Mouse (Mus musculus) splenic B cell, adult 2 months (primary cell): ENCODE results near the gene Adar.

Experiments used
- DNase-seq: peaks from one replicate; pipeline ENCODE4 v3.0.0-alpha.2; 2011; ENCODE audit warnings: low read depth, low spot score
- H3K27me3 ChIP-seq: 2 replicates; pipeline ENCODE4 v1.6.1; 2012; ENCODE audit warnings: mild to moderate bottlenecking, low read length, moderate library complexity, mixed read lengths; ENCODE audit not compliant: control insufficient read depth, poor library complexity, insufficient read depth, severe bottlenecking
- H3K36me3 ChIP-seq: 2 replicates; pipeline ENCODE4 v1.6.1; 2012; ENCODE audit warnings: mild to moderate bottlenecking, low read length, moderate library complexity, mixed read lengths; ENCODE audit not compliant: control insufficient read depth, poor library complexity, insufficient read depth, severe bottlenecking

Gene Adar

DNA sequence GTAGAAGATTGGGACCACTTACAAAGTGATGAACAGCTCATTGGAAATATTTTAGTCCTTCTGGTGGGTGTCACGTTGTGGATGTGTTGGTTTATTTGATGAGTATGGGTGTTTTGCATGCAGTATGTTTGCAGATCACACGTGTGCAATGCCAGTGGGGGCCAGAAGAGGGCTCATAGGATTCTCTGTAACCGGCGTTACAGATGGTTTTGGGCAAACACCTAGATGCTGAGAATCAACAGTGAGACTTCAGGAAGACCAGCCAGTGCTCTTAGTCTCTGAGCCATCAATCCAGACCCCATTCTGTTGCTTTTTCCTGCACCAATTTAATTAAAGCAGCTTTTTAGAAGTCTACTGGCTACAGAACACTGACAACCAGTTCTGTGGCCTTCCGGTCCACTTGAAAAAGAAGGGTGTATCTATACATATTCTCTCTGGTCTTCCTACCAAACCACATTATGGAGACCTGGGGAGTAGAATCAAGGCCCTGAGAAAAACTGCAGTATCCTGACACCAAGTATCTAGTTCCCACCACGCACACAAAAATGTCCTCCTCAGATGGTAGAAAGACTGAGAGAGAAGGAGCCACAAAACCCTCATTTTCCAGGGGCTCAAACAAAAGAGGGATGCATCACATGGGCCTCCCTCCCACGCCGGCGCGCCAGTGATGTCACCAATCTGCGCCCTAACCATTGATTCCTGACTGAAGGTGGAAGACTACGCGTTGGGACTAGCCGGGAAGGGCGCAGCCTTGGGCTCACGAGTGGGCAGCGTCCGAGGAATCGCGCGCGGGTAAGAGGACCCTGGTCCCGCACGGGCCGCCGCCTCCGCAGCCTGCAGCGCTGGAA is at the start of gene Adar:
Adar (plus strand) TSS at position 664 of the 848 bp plus-strand sequence.
- Histone ChIP-seq H3K36me3 (no peaks in the 10 kb centered on the region), H3K27me3 (no peaks in the 10 kb centered on the region)

DNA sequence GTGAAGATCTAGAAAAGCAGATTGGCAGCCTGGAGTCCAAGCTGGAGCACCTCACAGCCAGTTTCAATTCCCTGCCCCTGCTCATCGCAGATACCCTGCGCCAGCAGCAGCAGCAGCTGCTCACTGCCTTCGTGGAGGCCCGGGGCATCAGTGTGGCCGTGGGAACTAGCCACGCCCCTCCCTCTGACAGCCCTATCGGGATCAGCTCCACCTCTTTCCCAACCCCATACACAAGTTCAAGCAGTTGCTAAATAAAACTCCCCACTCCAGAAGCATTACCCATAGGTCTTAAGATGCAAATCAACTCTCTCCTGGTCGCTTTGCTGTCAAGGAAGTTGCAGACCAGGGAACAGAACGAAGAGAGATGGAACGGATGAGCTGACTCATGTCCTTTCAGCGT is 47.7 kb upstream of the Adar start:
- DNase-seq = no peak
- H3K36me3 ChIP-seq = no peaks in the 10 kb centered on the region

More for the DNA sequence above, at the start of gene Adar:
- DNase-seq = peak; percentile 85

DNA sequence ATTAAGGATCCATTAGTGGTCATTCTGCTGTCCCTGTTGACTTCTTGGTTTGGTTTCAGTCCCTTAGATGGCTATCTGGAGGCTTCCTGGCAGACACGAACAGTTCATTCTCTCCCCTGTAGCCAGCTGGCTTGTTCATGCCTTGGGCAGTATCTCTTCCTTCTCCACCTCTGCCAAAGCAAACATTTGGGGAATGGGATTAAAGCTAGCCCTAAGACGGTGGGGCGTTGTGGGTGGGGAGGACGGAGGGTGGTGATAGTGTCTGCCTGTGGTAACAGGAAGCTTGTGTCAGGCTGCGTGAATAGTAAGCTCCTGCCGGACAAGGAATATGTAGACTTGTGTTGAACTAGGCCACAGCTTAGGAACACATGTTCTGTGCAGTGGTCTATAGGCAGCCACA is 43.5 kb upstream of the Adar start:
- DNase-seq = no peak
- H3K27me3 ChIP-seq = no peaks in the 10 kb centered on the region
- no peaks in the 10 kb centered on the region for H3K36me3 ChIP-seq

More for the DNA sequence above, 47.7 kb upstream of the Adar start:
- H3K27me3 ChIP-seq = no peaks in the 10 kb centered on the region

- Histone ChIP-seq H3K36me3 (no peaks in the 10 kb centered on the region), H3K27me3 (no peaks in the 10 kb centered on the region)
- peak; percentile 28 for DNase-seq
These were observed 42.1 kb upstream of the Adar start for GRCm38 (mm10) chr3:89672573-89673317.

DNA sequence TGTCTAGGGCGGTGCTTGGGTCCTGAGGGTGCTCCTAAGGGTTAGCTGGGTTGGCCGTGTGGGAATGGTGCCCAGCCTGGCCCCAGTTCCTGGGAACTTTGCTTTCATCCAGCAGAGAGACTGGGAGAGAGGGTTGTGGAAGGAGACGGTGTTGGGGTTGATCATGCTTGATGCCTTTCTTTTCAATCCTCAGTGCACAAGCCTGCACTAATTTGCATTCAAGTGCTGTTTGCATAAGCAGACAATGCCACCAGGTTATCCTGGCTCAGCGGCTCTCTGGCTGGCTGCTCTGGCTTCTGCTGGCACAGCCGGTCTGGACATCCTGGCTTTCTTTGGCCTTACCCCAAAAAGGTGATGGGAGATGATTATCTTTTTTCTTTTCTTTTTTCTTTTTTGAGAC is 37.2 kb upstream of the Adar start:
- no peak for DNase-seq
- no peaks in the 10 kb centered on the region for H3K27me3 ChIP-seq
- no peaks in the 10 kb centered on the region for H3K36me3 ChIP-seq

GRCm38 (mm10) chr3:89686031-89686430 is 28.8 kb upstream of the Adar start:
- no peaks in the 10 kb centered on the region for H3K36me3 ChIP-seq
- no peak for DNase-seq
- H3K27me3 ChIP-seq = no peaks in the 10 kb centered on the region; the same call in 1 of the 2 replicates

DNA sequence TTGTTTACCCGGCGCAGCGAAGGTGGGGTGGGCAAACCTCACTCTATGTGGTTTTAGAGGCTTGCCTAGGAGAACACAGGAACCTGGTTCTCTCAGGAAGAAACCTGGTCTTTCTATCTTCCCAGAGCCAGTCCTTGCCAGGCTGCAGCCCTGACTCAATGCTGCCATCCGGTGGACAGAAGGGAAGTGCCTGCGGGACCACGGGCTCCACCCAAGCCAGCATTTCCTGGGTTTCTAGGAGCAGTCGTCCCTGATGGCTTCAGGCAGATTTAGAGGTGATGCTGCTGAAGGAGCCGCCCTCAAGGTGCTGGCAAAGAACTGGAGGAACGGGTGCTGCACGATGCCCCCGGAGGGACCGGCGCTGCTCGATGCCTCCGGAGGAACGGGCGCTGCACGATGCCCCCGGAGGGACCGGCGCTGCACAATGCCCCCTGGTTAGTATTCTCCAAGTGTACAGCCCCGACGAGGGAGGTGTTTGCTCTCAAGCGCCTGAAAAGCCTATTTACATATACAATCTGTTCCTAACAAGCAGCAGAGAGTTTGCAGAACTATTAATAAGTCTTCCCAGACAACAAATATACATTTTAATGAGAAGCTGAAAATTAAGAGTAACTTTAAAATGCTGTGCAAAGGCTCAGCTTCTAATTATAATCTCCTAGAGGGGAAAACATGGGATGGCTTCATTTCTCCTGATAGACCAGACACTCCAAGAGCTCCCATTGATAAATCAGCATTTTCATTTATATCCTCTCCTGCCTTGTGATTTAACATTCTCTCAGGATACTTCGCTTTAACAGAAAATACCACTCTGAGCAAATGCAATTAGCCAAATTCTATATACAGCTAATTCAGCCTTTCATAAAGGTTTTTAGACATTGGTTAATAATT is 25.9 kb upstream of the Adar start:
- DNase-seq = peak; percentile 68
- Histone ChIP-seq H3K27me3 (no peaks in the 10 kb centered on the region), H3K36me3 (no peaks in the 10 kb centered on the region)

DNA sequence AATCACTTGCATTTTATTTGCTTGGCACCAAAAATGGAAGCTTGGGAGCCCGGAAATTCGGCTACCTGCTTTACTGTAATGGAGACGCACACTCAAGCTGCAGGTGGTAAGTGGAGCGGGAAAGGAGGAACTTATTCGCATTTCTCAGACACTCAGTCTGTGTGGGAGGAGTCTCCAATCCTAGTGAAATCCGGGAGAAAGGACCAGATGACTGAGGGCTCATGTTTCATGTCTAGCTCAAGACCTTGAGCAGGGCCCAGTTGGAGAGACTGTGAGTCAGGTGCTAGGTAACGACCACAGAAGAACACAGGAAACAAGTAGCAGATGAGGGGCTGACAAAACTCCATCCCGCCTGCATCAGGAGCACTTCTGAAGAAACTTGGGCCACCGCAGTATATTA is 23.0 kb upstream of the Adar start:
- no peak for DNase-seq

GRCm38 (mm10) chr3:89696152-89696821 is 18.5 kb upstream of the Adar start:
- Histone ChIP-seq H3K27me3 (no peaks in the 10 kb centered on the region), H3K36me3 (no peaks in the 10 kb centered on the region)
- no peak for DNase-seq

More for the DNA sequence above, 23.0 kb upstream of the Adar start:
- Histone ChIP-seq H3K36me3 (no peaks in the 10 kb centered on the region), H3K27me3 (no peaks in the 10 kb centered on the region)

DNA sequence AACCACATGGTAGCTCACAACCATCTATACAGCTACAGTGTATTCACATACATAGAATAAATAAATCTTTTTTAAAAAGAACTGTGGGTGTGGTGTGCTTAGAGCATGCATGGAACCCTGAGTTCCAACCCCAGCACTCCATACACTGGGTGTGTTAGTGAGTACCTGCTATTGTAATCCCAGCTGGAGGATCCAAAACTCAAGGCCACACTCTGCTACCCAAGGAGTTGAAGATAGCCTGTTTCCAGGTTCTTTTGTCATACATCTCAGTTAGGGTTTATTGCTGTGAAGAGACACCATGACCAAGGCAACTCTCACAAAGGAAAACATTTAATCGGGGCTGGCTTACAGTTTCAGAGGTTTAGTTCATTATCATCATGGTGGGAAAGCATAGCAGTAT is 15.9 kb upstream of the Adar start:
- DNase-seq = no peak
- Histone ChIP-seq H3K36me3 (no peaks in the 10 kb centered on the region), H3K27me3 (no peaks in the 10 kb centered on the region)

GRCm38 (mm10) chr3:89700461-89700860 is 14.4 kb upstream of the Adar start:
- H3K36me3 ChIP-seq = no peaks in the 10 kb centered on the region
- H3K27me3 ChIP-seq = no peaks in the 10 kb centered on the region
- DNase-seq = peak; percentile 28

DNA sequence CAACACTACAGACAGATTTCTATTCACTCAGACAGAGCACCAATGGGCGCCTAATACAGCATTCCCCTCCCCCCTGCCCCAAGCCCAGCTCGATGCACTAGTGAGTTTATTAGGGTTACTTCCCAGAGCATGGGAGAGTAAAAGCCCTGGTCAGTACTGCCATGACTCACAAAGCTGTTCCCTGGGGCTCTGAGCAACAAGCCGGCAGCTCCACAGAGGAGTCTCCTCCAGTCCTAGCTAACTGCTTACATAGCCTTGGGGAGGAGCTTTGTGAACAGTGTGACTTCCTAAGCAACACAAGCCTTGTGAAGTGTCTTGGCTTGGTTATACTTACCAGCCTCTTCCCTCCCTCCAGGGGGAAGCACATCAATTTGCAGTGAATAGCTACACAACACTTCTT is 11.2 kb upstream of the Adar start:
- Histone ChIP-seq H3K36me3 (no peaks in the 10 kb centered on the region), H3K27me3 (no peaks in the 10 kb centered on the region)
- no peak for DNase-seq

DNA sequence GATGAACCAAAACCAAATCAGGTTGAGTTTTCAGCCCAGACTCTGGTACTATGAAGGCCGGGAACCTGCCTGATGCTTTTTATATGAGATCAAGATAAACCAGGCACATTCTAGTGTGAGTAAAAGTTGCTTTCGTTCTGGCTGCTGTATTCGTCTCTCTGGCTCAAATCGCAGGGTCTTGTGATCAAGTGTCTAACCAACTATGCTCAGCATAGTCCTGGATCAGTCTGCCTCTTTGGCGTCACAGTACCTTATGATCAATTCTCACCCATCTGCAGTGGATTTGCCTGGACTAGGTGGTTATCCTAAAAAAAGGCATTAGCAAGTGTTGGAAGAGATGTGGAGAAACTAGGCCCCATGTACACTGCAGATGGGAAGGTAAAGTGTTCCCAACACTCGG is 10.8 kb upstream of the Adar start:
- Histone ChIP-seq H3K27me3 (no peaks in the 10 kb centered on the region), H3K36me3 (no peaks in the 10 kb centered on the region)
- DNase-seq = no peak
